Mouse (Mus musculus) spleen, adult 2 months (tissue): ENCODE data around the gene Krt17. TPM values are rescaled to one million over a fixed set of nuclear protein-coding genes. Genes with fewer than 3 reads are reported as not detected.
"Not testable (repeated sequence)": the region's sequence is repeated elsewhere in the genome, so short reads cannot be mapped to it uniquely, and the experiment has no call there.

Experiments used
- DNase-seq, 2 experiments: peaks; one replicate each; pipeline versions ENCODE4 v3.0.0 to v3.0.0-alpha.2; 2012 to 2021; ENCODE audit warnings: low spot score in 2 of 2, low read depth in 1 of 2
- H3K27ac ChIP-seq: fragments of 200-500 bp; 2 replicates; pipeline ENCODE4 v1.5.1; 2012; ENCODE audit warnings: low read length, inconsistent platforms; ENCODE audit not compliant: insufficient read depth
- H3K27me3 ChIP-seq: fragments of 200-500 bp; 2 replicates; pipeline ENCODE4 v1.6.1; 2012; ENCODE audit warnings: mild to moderate bottlenecking, moderate library complexity, low read length, inconsistent platforms; ENCODE audit not compliant: control insufficient read depth, insufficient read depth
- H3K36me3 ChIP-seq: fragments of 200-500 bp; 2 replicates; pipeline ENCODE4 v1.6.1; 2012; ENCODE audit warnings: mild to moderate bottlenecking, low read length, inconsistent platforms; ENCODE audit not compliant: control insufficient read depth, insufficient read depth
- H3K4me1 ChIP-seq: fragments of 200-500 bp; 2 replicates; pipeline ENCODE4 v1.6.1; 2011; ENCODE audit warnings: inconsistent platforms; ENCODE audit not compliant: control insufficient read depth, insufficient read depth, insufficient read length
- H3K4me3 ChIP-seq: fragments of 200-500 bp; 2 replicates; pipeline ENCODE4 v1.5.1; 2011; ENCODE audit warnings: mild to moderate bottlenecking, inconsistent platforms; ENCODE audit not compliant: insufficient read depth, insufficient read length; ENCODE audit errors: extremely low read depth
- CTCF ChIP-seq: fragments of 200-500 bp; IDR thresholded peaks from 2 replicates; pipeline ENCODE4 v1.5.1; 2011; ENCODE audit warnings: mild to moderate bottlenecking, inconsistent platforms; ENCODE audit not compliant: insufficient read depth, insufficient read length, insufficient replicate concordance; ENCODE audit errors: extremely low read depth
- POLR2A ChIP-seq: fragments of 200-500 bp; IDR thresholded peaks from 2 replicates; pipeline ENCODE4 v1.6.1; 2011; ENCODE audit warnings: low read depth, low read length, inconsistent platforms
- WGBS: fragments of 180-500 bp; shearing (Covaris S2); methylation state at CpG from one replicate; pipeline ENCODE4 v1.1.7; 2018; 5-methylcytosine and 5-hydroxymethylcytosine counted together
- polyA plus RNA-seq: library from polyadenylated mRNA; depleted of rRNA; stranded (reverse); fragments of >200 nt; gene quantifications from 2 replicates; pipeline ENCODE4 v1.2.3, GENCODE M21; 2012; rRNA removed

Gene Krt17
- polyA plus RNA-seq, 1 experiment: not detected

GRCm38 (mm10) chr11:100248852-100249465 lies 11.9 kb downstream of the Krt17 start, which contains the start of gene Krt16:
Krt16 (minus strand) TSS chr11:100248902.
- Histone ChIP-seq H3K4me3 (no peak within 1 kb of the TSS), H3K4me1 (no peaks in the 10 kb centered on the region), H3K27ac (no peak within 1 kb of the TSS), H3K27me3 (no peaks in the 10 kb centered on the region), H3K36me3 (no peaks in the 10 kb centered on the region)
- 85% methylated on average over 7 of the region's 7 CpGs for WGBS
- DNase-seq: no peak
- TF ChIP-seq CTCF: no peak
- TF ChIP-seq POLR2A: no peak

- H3K27ac ChIP-seq, H3K4me3 ChIP-seq, H3K27me3 ChIP-seq, H3K36me3 ChIP-seq, H3K4me1 ChIP-seq, DNase-seq: not testable (repeated sequence)
- 70% methylated on average over 7 of the region's 7 CpGs for WGBS
Observed at GRCm38 (mm10) chr11:100246471-100246870, 14.4 kb downstream of the Krt17 start.

- not testable (repeated sequence) for H3K27me3 ChIP-seq, H3K4me3 ChIP-seq, H3K4me1 ChIP-seq, DNase-seq, H3K36me3 ChIP-seq, H3K27ac ChIP-seq
- WGBS: 89% methylated on average over 4 of the region's 4 CpGs
Observed at GRCm38 (mm10) chr11:100240272-100240671, 20.6 kb downstream of the Krt17 start.

GRCm38 (mm10) chr11:100221741-100222140 lies 39.1 kb downstream of the Krt17 start:
- TF ChIP-seq CTCF (no peak), POLR2A (no peak)
- no peak overlapping the region for H3K4me3 ChIP-seq
- H3K27me3 ChIP-seq: no peaks in the 10 kb centered on the region
- no peak for DNase-seq
- no peaks in the 10 kb centered on the region for H3K36me3 ChIP-seq
- 71% methylated on average over 8 of the region's 8 CpGs for WGBS
- no peak overlapping the region for H3K27ac ChIP-seq
- H3K4me1 ChIP-seq: no peaks in the 10 kb centered on the region

- no peaks in the 10 kb centered on the region for H3K4me1 ChIP-seq
- TF ChIP-seq CTCF (no peak), POLR2A (no peak)
- H3K27me3 ChIP-seq: no peaks in the 10 kb centered on the region
- DNase-seq: no peak
- WGBS: 74% methylated on average over 4 of the region's 4 CpGs
- H3K4me3 ChIP-seq: no peak overlapping the region
- H3K27ac ChIP-seq: no peak overlapping the region
- no peaks in the 10 kb centered on the region for H3K36me3 ChIP-seq
Observed at GRCm38 (mm10) chr11:100219304-100219703, 41.5 kb downstream of the Krt17 start.

GRCm38 (mm10) chr11:100208542-100208941 lies 52.3 kb downstream of the Krt17 start:
- H3K27me3 ChIP-seq: no peaks in the 10 kb centered on the region
- no peak overlapping the region for H3K4me3 ChIP-seq
- 50% methylated on average over 6 of the region's 6 CpGs for WGBS
- no peaks in the 10 kb centered on the region for H3K4me1 ChIP-seq
- H3K36me3 ChIP-seq: no peaks in the 10 kb centered on the region
- TF ChIP-seq CTCF: no peak
- TF ChIP-seq POLR2A: no peak
- DNase-seq: no peak
- H3K27ac ChIP-seq: no peak overlapping the region

- DNase-seq: no peak
- H3K27me3 ChIP-seq: no peaks in the 10 kb centered on the region
- no peak within 1 kb of the TSS for H3K4me3 ChIP-seq
- TF ChIP-seq CTCF (no peak), POLR2A (no peak)
- 92% methylated on average over 8 of the region's 8 CpGs for WGBS
- no peaks in the 10 kb centered on the region for H3K4me1 ChIP-seq
- H3K27ac ChIP-seq: no peak within 1 kb of the TSS
- no peaks in the 10 kb centered on the region for H3K36me3 ChIP-seq
Observed at GRCm38 (mm10) chr11:100207498-100207897, 53.3 kb downstream of the Krt17 start, which contains the start of gene Krt14. Krt14 (minus strand) TSS chr11:100207548.

Other genes with a start within 250 kb of the Krt17 start
- gene Krt33a, start 244.8 kb downstream of the Krt17 start, polyA plus RNA-seq: not detected in 2 replicates
- not detected in 2 replicates for gene Krt33b, start 231.2 kb downstream of the Krt17 start, polyA plus RNA-seq
- not detected in 2 replicates for gene Krt34, start 219.5 kb downstream of the Krt17 start, polyA plus RNA-seq
- gene Krt31, start 210.5 kb downstream of the Krt17 start, polyA plus RNA-seq: not detected in 2 replicates
- gene Krt32, start 172.8 kb downstream of the Krt17 start, polyA plus RNA-seq: not detected in 2 replicates
- gene Krt35, start 164.8 kb downstream of the Krt17 start, polyA plus RNA-seq: not detected in 2 replicates
- not detected in 2 replicates for gene Krt36, start 155.4 kb downstream of the Krt17 start, polyA plus RNA-seq
- 0.08 TPM in 1 of 2 replicates, not detected in the other for gene Krt13, start 139.5 kb downstream of the Krt17 start, polyA plus RNA-seq
- gene Krt15, start 125.1 kb downstream of the Krt17 start, polyA plus RNA-seq: not detected in 2 replicates
- gene Krt19, start 112.4 kb downstream of the Krt17 start, polyA plus RNA-seq: 3.2 and 4.9 TPM in 2 replicates
- not detected in 2 replicates for gene Krt9, start 67.8 kb downstream of the Krt17 start, polyA plus RNA-seq
- 0.20 TPM in 1 of 2 replicates, not detected in the other for gene Krt14, start 53.5 kb downstream of the Krt17 start, polyA plus RNA-seq
- gene Krt16, start 12.1 kb downstream of the Krt17 start, polyA plus RNA-seq: not detected in 2 replicates
- gene Krt42, start 8.8 kb upstream of the Krt17 start, polyA plus RNA-seq: not detected in 2 replicates
- 74.0 and 83.2 TPM in 2 replicates for gene Eif1, start 58.9 kb upstream of the Krt17 start, polyA plus RNA-seq
- gene Gast, start 73.4 kb upstream of the Krt17 start, polyA plus RNA-seq: not detected in 2 replicates
- 22.0 and 24.7 TPM in 2 replicates for gene Hap1, start 95.1 kb upstream of the Krt17 start, polyA plus RNA-seq
- gene Jup, start 136.7 kb upstream of the Krt17 start, polyA plus RNA-seq: 84.5 and 91.6 TPM in 2 replicates
- 6.7 and 11.1 TPM in 2 replicates for gene P3h4, start 153.8 kb upstream of the Krt17 start, polyA plus RNA-seq
- gene Fkbp10, start 154.7 kb upstream of the Krt17 start, polyA plus RNA-seq: 14.9 and 16.7 TPM in 2 replicates
- 28.8 and 40.8 TPM in 2 replicates for gene Nt5c3b, start 180.8 kb upstream of the Krt17 start, polyA plus RNA-seq
- 0.18 and 0.27 TPM in 2 replicates for gene Klhl10, start 180.9 kb upstream of the Krt17 start, polyA plus RNA-seq
- gene Klhl11, start 211.7 kb upstream of the Krt17 start, polyA plus RNA-seq: 2.6 and 4.2 TPM in 2 replicates